Mouse (Mus musculus): ENCODE measurements around the gene Palm2. TPM values are rescaled to one million over a fixed set of nuclear protein-coding genes. Genes with fewer than 3 reads are reported as not detected.

Palm2 gene
- polyA plus RNA-seq, 1 experiment from 2014 or later = 6.8 TPM

GRCm38 (mm10) chr4:57681511-57681910 lies 247.5 kb downstream of the Palm2 start:
- H3K36me3 ChIP-seq = no peaks in the 10 kb centered on the region
- H3K4me1 ChIP-seq = no peaks in the 10 kb centered on the region; the same call in 1 of the 2 replicates
- H3K9ac ChIP-seq (replicated peaks) = no peak overlapping the region
- H3K27me3 ChIP-seq = 0 out of 2 replicates have a peak, but pooled peaks cover 4% of the 10 kb centered on the region
- no peak for ATAC-seq (ENCODE audit: low FRiP score, low read depth)
- H3K4me3 ChIP-seq = no peak overlapping the region
- H3K27ac ChIP-seq (replicated peaks) = no peak overlapping the region
- H3K9me3 ChIP-seq = no peaks in the 10 kb centered on the region
- WGBS = 62% methylated on average over 12 of the region's 12 CpGs
- H3K4me2 ChIP-seq (replicated peaks) = no peak overlapping the region

GRCm38 (mm10) chr4:57682341-57682740 lies 248.3 kb downstream of the Palm2 start:
- WGBS = 95% methylated on average over 2 of the region's 2 CpGs
- no peak overlapping the region for H3K4me3 ChIP-seq
- H3K4me1 ChIP-seq = no peaks in the 10 kb centered on the region; the same call in 1 of the 2 replicates
- no peaks in the 10 kb centered on the region for H3K36me3 ChIP-seq
- H3K27ac ChIP-seq (replicated peaks) = no peak overlapping the region
- H3K27me3 ChIP-seq = peaks cover 4% of the 10 kb centered on the region; the same call in 1 of the 2 replicates
- H3K9me3 ChIP-seq = no peaks in the 10 kb centered on the region
- H3K4me2 ChIP-seq (replicated peaks) = no peak overlapping the region
- H3K9ac ChIP-seq (replicated peaks) = no peak overlapping the region
- no peak for ATAC-seq (ENCODE audit: low FRiP score, low read depth)

GRCm38 (mm10) chr4:57682944-57683343 lies 248.9 kb downstream of the Palm2 start:
- Histone ChIP-seq H3K4me2 (replicated peaks) (no peak overlapping the region), H3K27ac (replicated peaks) (no peak overlapping the region), H3K4me3 (no peak overlapping the region), H3K27me3 (peaks cover 4% of the 10 kb centered on the region; the same call in 1 of the 2 replicates), H3K4me1 (no peaks in the 10 kb centered on the region; the same call in 1 of the 2 replicates), H3K9ac (replicated peaks) (no peak overlapping the region), H3K9me3 (no peaks in the 10 kb centered on the region), H3K36me3 (no peaks in the 10 kb centered on the region)
- no peak for ATAC-seq (ENCODE audit: low FRiP score, low read depth)
- 88% methylated on average over 11 of the region's 11 CpGs for WGBS

- Histone ChIP-seq H3K4me1 (peaks cover 5% of the 10 kb centered on the region), H3K36me3 (no peaks in the 10 kb centered on the region), H3K27ac (replicated peaks) (no peak overlapping the region), H3K4me3 (no peak overlapping the region), H3K9ac (replicated peaks) (no peak overlapping the region), H3K4me2 (replicated peaks) (no peak overlapping the region), H3K9me3 (no peaks in the 10 kb centered on the region), H3K27me3 (peaks cover 4% of the 10 kb centered on the region; the same call in 1 of the 2 replicates)
- no peak for ATAC-seq (ENCODE audit: low FRiP score, low read depth)
- WGBS = 84% methylated on average over 12 of the region's 12 CpGs
These were observed 250.7 kb downstream of the Palm2 start for GRCm38 (mm10) chr4:57684676-57685215.

GRCm38 (mm10) chr4:57686736-57687135 lies 252.7 kb downstream of the Palm2 start:
- 74% methylated on average over 3 of the region's 3 CpGs for WGBS
- Histone ChIP-seq H3K4me2 (replicated peaks) (no peak overlapping the region), H3K27ac (replicated peaks) (no peak overlapping the region), H3K27me3 (peaks cover 14% of the 10 kb centered on the region), H3K4me1 (peaks cover 5% of the 10 kb centered on the region; the same call in 1 of the 2 replicates), H3K9me3 (no peaks in the 10 kb centered on the region), H3K36me3 (no peaks in the 10 kb centered on the region), H3K4me3 (no peak overlapping the region), H3K9ac (replicated peaks) (no peak overlapping the region)
- no peak for ATAC-seq (ENCODE audit: low FRiP score, low read depth)

GRCm38 (mm10) chr4:57687583-57687982 lies 253.5 kb downstream of the Palm2 start:
- Histone ChIP-seq H3K4me2 (replicated peaks) (no peak overlapping the region), H3K9ac (replicated peaks) (no peak overlapping the region), H3K4me1 (peaks cover 5% of the 10 kb centered on the region; the same call in 1 of the 2 replicates), H3K27me3 (peaks cover 14% of the 10 kb centered on the region), H3K9me3 (no peaks in the 10 kb centered on the region), H3K27ac (replicated peaks) (no peak overlapping the region), H3K36me3 (no peaks in the 10 kb centered on the region), H3K4me3 (no peak overlapping the region)
- no peak for ATAC-seq (ENCODE audit: low FRiP score, low read depth)
- 85% methylated on average over 3 of the region's 3 CpGs for WGBS

- Histone ChIP-seq H3K4me2 (replicated peaks) (no peak overlapping the region), H3K4me3 (no peak overlapping the region), H3K4me1 (peaks cover 5% of the 10 kb centered on the region; the same call in 1 of the 2 replicates), H3K27me3 (peaks cover 14% of the 10 kb centered on the region), H3K27ac (replicated peaks) (no peak overlapping the region), H3K36me3 (no peaks in the 10 kb centered on the region), H3K9ac (replicated peaks) (no peak overlapping the region), H3K9me3 (no peaks in the 10 kb centered on the region)
- WGBS = 80% methylated on average over 9 of the region's 9 CpGs
- no peak for ATAC-seq (ENCODE audit: low FRiP score, low read depth)
These were observed 254.1 kb downstream of the Palm2 start for GRCm38 (mm10) chr4:57688131-57688530.

GRCm38 (mm10) chr4:57690001-57690400 lies 256.0 kb downstream of the Palm2 start:
- Histone ChIP-seq H3K9me3 (no peaks in the 10 kb centered on the region), H3K4me2 (replicated peaks) (no peak overlapping the region), H3K27me3 (peaks cover 10% of the 10 kb centered on the region), H3K36me3 (no peaks in the 10 kb centered on the region), H3K27ac (replicated peaks) (no peak overlapping the region), H3K4me3 (no peak overlapping the region), H3K4me1 (peaks cover 5% of the 10 kb centered on the region; the same call in 1 of the 2 replicates), H3K9ac (replicated peaks) (no peak overlapping the region)
- whole genome bisulfite sequencing = 82% methylated on average over 6 of the region's 6 CpGs
- no peak for ATAC-seq (ENCODE audit: low FRiP score, low read depth)

- H3K4me2 ChIP-seq (replicated peaks) = no peak overlapping the region
- WGBS = 42% methylated on average over 1 of the region's 1 CpGs
- peaks cover 5% of the 10 kb centered on the region; the same call in 1 of the 2 replicates for H3K4me1 ChIP-seq
- H3K9me3 ChIP-seq = no peaks in the 10 kb centered on the region
- no peak overlapping the region for H3K9ac ChIP-seq (replicated peaks)
- H3K27ac ChIP-seq (replicated peaks) = no peak overlapping the region
- H3K27me3 ChIP-seq = peaks cover 10% of the 10 kb centered on the region
- ATAC-seq (ENCODE audit: low FRiP score, low read depth) = no peak
- no peaks in the 10 kb centered on the region for H3K36me3 ChIP-seq
- H3K4me3 ChIP-seq = no peak overlapping the region
These were observed 256.8 kb downstream of the Palm2 start for GRCm38 (mm10) chr4:57690805-57691204.

GRCm38 (mm10) chr4:57694356-57695136 lies 260.5 kb downstream of the Palm2 start:
- no peaks in the 10 kb centered on the region for H3K4me1 ChIP-seq
- H3K4me3 ChIP-seq = no peak overlapping the region
- H3K36me3 ChIP-seq = no peaks in the 10 kb centered on the region
- ATAC-seq (ENCODE audit: low FRiP score, low read depth) = no peak
- no peaks in the 10 kb centered on the region for H3K9me3 ChIP-seq
- no peak overlapping the region for H3K27ac ChIP-seq (replicated peaks)
- 80% methylated on average over 5 of the region's 5 CpGs for WGBS
- no peak overlapping the region for H3K9ac ChIP-seq (replicated peaks)
- peaks cover 10% of the 10 kb centered on the region for H3K27me3 ChIP-seq
- H3K4me2 ChIP-seq (replicated peaks) = no peak overlapping the region

GRCm38 (mm10) chr4:57696955-57697354 lies 262.9 kb downstream of the Palm2 start:
- Histone ChIP-seq H3K4me1 (no peaks in the 10 kb centered on the region), H3K4me3 (no peak overlapping the region), H3K9ac (replicated peaks) (no peak overlapping the region), H3K27me3 (no peaks in the 10 kb centered on the region), H3K36me3 (no peaks in the 10 kb centered on the region), H3K9me3 (no peaks in the 10 kb centered on the region), H3K4me2 (replicated peaks) (no peak overlapping the region), H3K27ac (replicated peaks) (no peak overlapping the region)
- no peak for ATAC-seq (ENCODE audit: low FRiP score, low read depth)
- 95% methylated on average over 11 of the region's 11 CpGs for WGBS

GRCm38 (mm10) chr4:57697918-57698611 lies 264.0 kb downstream of the Palm2 start:
- no peak overlapping the region for H3K4me2 ChIP-seq (replicated peaks)
- WGBS = 88% methylated on average over 12 of the region's 12 CpGs
- no peaks in the 10 kb centered on the region for H3K36me3 ChIP-seq
- H3K27me3 ChIP-seq = no peaks in the 10 kb centered on the region
- no peaks in the 10 kb centered on the region for H3K4me1 ChIP-seq
- H3K4me3 ChIP-seq = no peak overlapping the region
- no peak overlapping the region for H3K9ac ChIP-seq (replicated peaks)
- H3K27ac ChIP-seq (replicated peaks) = no peak overlapping the region
- no peaks in the 10 kb centered on the region for H3K9me3 ChIP-seq
- no peak for ATAC-seq (ENCODE audit: low FRiP score, low read depth)

All from midbrain, embryonic 12.5 days (tissue).